Mouse (Mus musculus) central nervous system, embryonic 14 days (tissue): ENCODE measurements around the gene P3h1. TPM values are rescaled to one million over a fixed set of nuclear protein-coding genes. Genes with fewer than 3 reads are reported as not detected.

Experiments
- polyA plus RNA-seq: library from polyadenylated mRNA; depleted of rRNA; stranded (reverse); fragments of >200 nt; gene quantifications from 2 replicates; pipeline ENCODE4 v1.2.3, GENCODE M21; 2012; rRNA removed

Gene P3h1
- polyA plus RNA-seq = 28.5 and 56.8 TPM in 2 replicates

DNA sequence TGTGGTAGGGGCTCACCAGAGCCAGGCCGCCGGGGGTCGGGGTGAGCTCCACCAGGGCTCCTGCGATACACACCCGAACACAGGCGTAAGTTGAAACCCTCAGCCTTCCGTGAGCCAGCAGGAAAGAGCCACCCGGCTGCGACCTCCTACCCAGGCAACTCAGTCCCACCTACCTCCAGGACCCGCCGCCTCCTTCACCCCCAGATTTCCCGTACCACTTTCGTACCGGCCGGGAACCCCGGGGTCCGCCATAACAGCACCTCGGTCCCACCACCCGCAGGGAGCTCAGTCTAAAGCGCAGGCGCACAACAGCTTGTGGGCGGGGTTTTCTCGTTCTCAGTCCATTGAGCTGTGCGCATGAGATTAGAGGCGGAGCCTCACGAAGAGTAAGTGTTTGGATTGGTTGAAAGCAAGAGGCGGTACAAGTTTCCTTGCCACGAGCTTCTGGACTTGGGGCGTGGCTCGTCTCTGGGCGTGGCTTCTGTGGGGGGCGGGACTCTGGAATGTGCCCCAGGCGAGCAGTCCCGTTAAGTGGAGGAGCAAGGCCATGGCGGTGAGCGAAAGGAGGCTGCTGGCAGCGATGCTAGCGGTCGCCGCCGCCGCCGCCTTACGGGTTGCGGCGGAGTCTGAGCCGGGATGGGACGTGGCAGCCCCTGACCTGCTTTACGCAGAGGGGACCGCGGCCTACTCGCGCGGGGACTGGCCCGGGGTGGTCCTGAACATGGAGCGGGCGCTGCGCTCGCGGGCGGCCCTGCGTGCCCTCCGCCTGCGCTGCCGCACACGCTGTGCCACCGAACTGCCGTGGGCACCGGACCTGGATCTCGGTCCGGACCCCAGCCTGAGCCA lies at the start of gene P3h1, which contains the start of gene AU022252:
Gene P3h1, plus strand, starts transcription at position 506 of the 846 bp plus-strand sequence.
Gene AU022252, minus strand, starts transcription at position 303 of the 846 bp plus-strand sequence.

DNA sequence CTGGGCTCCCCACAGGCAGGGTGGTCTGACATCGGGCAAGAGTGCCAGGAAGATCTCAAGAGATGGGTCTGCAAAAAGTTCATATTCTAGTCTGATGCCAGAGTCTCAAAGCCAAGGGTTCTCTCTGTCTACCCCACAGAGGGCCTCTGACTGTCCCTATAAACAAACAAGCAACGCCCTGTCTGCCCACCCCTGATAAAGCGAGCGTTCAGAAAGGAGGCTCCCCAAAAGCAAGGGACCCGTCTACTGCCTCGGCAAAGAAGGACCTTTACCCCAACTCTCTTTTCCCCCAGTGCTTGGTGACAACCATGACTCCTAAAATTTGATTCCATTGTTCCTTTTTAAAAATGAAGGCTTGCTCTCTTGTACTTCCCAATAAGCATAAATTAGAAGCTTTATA lies 42.9 kb upstream of the P3h1 start, which contains the start of gene Ermap:
Gene Ermap, minus strand, starts transcription at position 148 of the 400 bp plus-strand sequence.

DNA sequence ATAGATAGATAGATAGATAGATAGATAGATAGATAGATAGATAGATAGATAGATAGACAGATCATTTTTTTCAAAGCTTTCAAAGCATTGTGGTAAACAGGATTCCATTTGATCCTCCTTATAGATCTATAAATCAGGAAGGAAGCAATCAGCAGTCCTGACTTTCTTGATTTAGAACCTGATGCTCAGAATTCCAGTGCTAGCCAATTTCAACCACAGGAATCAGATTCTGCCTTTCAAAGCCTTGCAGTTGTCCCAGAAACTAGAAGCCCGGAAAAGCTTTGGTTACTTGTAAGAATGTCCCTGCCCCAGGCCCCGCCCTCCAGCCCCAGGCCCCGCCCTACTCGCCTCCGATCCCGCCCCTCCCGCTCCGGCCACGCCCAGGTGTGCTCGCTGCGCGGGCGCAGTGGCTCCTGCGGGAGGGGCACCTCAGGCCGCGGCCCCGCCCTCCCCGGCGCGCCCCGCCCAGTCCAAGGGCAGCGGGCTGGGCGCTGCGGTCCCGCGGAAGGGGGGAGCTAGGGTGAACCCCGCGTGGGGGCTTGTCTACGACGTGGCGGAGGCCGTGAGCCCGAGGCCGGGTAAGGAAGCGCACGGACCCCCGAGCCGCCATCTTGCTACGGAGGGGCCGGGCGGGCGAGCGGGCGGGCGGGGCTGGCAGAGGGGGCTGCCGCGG lies 37.7 kb upstream of the P3h1 start, which contains the start of gene Svbp:
Gene Svbp, plus strand, starts transcription at position 398 of the 673 bp plus-strand sequence.

DNA sequence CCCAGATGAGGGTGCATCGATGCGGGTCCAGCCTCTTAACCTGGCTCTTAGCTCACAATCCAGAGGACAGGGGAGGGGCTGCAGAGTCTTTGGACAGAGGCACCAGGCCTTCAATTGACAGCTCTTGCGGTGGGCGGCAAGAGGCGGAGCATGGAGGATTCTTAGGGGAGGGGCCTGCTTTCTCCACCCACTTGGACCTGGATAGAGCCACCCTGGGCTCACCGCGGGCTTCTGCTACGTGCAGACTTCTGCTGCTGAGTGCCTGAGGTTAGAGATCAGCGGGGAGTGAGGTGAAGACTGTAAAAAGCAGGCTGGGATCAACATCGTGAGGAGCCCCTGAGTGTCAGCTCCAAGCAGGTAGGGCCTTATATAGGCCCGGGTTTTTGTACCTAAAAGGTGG lies 14.5 kb upstream of the P3h1 start, which contains the start of gene Tmem269:
Gene Tmem269, minus strand, starts transcription at position 49 of the 400 bp plus-strand sequence.

DNA sequence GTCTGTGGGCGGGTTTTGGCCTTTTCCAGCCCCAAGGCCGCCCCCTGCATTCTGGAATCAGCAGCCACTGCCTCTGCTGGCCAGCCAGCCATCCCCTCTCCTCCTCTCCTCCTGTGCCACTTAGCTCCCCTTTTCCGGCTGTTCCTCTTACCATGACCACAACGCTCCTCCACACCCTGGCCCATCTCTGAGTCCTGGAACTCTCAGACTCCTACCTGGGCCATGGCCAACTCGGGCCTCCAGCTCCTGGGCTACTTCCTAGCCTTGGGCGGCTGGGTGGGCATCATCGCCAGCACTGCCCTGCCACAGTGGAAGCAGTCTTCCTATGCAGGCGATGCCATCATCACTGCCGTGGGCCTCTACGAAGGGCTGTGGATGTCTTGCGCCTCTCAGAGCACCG lies 22.6 kb downstream of the P3h1 start, which contains the start of gene Cldn19:
Gene Cldn19, plus strand, starts transcription at position 64 of the 400 bp plus-strand sequence.

DNA sequence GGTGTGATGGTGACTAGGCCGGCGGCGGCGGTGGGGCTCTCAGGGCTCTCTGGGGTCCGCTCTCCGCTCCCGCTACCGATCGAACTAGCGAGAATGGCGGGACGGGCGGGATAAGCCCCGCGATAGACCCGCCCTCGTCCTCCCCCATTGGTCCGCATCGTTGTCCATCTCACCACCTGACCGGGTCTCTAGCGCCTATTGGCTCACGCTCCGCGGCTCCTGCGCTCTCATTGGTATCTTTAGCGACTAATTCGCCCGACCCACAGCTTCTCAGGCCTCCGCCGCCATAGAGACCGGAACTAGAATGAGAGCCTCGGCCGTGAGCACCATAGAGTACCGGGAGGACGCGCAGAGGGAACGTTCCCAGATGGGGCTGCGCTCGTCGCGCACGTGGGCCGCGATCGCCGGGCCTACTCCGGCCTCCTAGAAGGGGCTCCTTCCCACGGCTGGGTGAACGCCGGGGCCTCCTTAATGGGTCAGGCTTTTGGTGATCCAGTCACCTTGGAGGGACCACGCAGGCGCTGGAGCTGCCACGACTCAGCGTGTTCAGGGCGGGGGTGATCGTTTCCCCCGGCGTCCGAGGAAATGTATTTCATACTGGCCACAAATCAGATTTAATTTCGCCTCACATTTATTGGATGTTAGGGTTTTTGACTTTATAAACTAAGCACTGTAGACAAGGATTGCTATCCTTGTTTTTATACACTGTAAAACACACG lies 61.9 kb downstream of the P3h1 start, which contains the start of gene Ybx1:
Gene Ybx1, minus strand, starts transcription at position 190 of the 719 bp plus-strand sequence.

Other genes with a start within 250 kb of the P3h1 start
- gene Slc2a1, start 124.2 kb upstream of the P3h1 start, polyA plus RNA-seq = 71.8 and 86.0 TPM in 2 replicates
- gene Zfp691, start 58.7 kb upstream of the P3h1 start, polyA plus RNA-seq = 6.8 and 8.7 TPM in 2 replicates
- gene Ermap, start 42.9 kb upstream of the P3h1 start, polyA plus RNA-seq = 0.85 and 1.5 TPM in 2 replicates
- 151 and 155 TPM in 2 replicates for gene Svbp, start 37.6 kb upstream of the P3h1 start, polyA plus RNA-seq
- gene Tmem269, start 14.7 kb upstream of the P3h1 start, polyA plus RNA-seq = 0.43 and 0.93 TPM in 2 replicates
- 12.0 and 16.6 TPM in 2 replicates for gene AU022252, start 203 bp upstream of the P3h1 start, polyA plus RNA-seq
- 0.98 and 1.4 TPM in 2 replicates for gene Cldn19, start 22.5 kb downstream of the P3h1 start, polyA plus RNA-seq
- 750 and 835 TPM in 2 replicates for gene Ybx1, start 61.7 kb downstream of the P3h1 start, polyA plus RNA-seq
- gene Ppih, start 87.6 kb downstream of the P3h1 start, polyA plus RNA-seq = 71.5 and 83.2 TPM in 2 replicates
- gene Ccdc30, start 182.6 kb downstream of the P3h1 start, polyA plus RNA-seq = 9.8 and 10.3 TPM in 2 replicates
- 10.9 and 12.3 TPM in 2 replicates for gene Ppcs, start 189.5 kb downstream of the P3h1 start, polyA plus RNA-seq
- gene Zmynd12, start 189.9 kb downstream of the P3h1 start, polyA plus RNA-seq = 0.33 and 0.34 TPM in 2 replicates